Mouse (Mus musculus) leukemia stem cell, adult 10-12 weeks (primary cell): ENCODE data around the gene Ppp4r3a. TPM values are rescaled to one million over a fixed set of nuclear protein-coding genes. Genes with fewer than 3 reads are reported as not detected.

ENCODE experiments used
- polyA plus RNA-seq: library from polyadenylated mRNA; stranded (reverse); fragments of >175 nt; gene quantifications from 2 replicates; pipeline ENCODE4 v1.2.3, GENCODE M21; 2012; ENCODE audit warnings: low replicate concordance

Gene Ppp4r3a
- 31.0 and 43.7 TPM in 2 replicates for polyA plus RNA-seq

DNA sequence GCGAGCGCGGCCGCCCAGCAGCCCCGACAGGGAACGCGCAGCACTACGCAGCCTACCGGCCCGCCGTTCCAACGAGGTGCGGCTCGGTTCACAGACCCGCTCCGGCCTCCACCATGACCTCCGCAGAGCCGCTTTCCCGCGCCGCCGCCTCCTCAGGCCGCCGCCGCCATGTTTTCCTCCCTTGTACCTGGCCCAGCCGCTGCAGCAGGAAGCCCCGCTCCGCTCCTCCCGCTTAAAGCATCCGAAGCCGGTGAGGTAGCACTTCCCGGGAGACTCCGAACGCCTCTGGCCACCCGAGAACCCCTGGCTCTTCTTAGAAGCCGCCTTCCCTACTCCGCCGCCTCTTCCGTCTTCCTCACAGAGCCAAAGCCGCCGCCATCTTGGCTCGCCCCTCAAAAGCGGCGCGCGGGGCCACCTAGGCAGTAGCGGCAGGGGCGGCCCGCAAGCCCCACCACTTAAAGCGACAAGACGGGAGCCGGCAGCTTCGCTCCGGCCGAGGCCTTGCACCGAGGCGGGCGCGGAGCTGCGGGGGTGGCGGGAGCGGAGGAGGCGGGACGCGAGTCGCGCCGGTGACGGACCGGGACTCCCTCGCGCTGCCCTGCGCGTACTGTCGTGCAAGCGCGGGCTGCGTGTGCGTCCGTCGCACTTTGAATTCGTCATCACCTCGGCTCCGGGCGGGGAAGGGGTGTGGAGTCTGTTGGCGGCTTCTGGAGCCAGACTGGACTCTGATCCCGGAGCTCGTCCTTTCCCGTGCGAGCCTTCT lies at the start of gene Ppp4r3a:
Gene Ppp4r3a, minus strand, starts transcription at position 627 of the 763 bp plus-strand sequence.

DNA sequence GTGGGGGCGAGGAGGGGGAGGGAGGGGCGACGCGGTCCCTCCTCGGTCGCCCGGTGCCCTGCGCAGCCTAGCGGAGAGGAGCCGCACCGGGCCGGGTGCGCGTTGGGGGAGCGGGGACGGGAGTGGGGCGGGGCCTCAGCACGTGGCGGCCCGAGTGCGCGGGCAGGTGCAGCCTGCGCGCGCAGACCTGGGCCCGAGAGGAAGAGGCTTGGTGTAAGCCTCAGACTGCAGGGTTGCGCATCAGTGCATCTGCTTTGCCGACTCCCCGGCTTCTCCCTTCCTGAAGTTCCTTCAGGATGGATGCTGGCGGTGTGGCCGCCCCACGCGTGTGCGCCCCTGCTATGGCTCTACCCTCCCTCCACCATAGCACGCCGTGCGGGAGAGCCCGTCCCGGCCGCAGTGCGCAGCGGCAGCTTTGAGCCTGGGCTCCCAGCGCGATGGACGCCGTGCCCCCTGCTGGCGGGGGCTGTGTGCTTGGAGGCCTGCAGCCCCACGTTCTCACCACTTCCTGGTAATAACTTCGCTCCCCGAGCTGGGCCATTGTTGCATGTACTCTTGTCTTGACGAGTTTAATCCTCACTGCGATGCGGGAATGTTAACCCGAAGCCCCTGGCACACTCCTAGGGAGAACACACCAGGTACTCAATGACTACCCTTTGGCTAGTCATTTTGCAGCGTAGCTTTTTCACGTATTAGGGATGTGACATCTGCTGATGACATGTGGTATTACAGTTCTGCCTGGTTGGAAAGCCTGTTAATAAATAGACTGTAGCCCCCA lies 54.4 kb downstream of the Ppp4r3a start, which contains the start of gene Ccdc88c:
Gene Ccdc88c, minus strand, starts transcription at position 103 of the 778 bp plus-strand sequence.

Other genes with a start within 250 kb of the Ppp4r3a start
- 1.1 and 1.8 TPM in 2 replicates for gene Gpr68, start 175.5 kb downstream of the Ppp4r3a start, polyA plus RNA-seq
- 120 and 152 TPM in 2 replicates for gene Ccdc88c, start 54.6 kb downstream of the Ppp4r3a start, polyA plus RNA-seq